Mouse (Mus musculus) neural tube, embryonic 12.5 days (tissue): ENCODE data around the gene Fdx1l. TPM values are rescaled to one million over a fixed set of nuclear protein-coding genes. Genes with fewer than 3 reads are reported as not detected.

Source experiments
- ATAC-seq: fragments of 200-750 bp; cut with Nextera tagmentation; 2 replicates; pipeline ENCODE4 v1.8.0; 2017; ENCODE audit warnings: low read depth, mild to moderate bottlenecking, moderate TSS enrichment, moderate library complexity; ENCODE audit not compliant: low FRiP score
- H3K27ac ChIP-seq: fragments of 300-500 bp; sonication (generic); 2 replicates; pipeline ENCODE4 v1.5.1; 2016
- H3K27me3 ChIP-seq: fragments of 300-500 bp; sonication (generic); replicated peaks from 2 replicates; pipeline ENCODE4 v1.6.1; 2016; ENCODE audit warnings: mild to moderate bottlenecking
- H3K36me3 ChIP-seq: fragments of 300-500 bp; sonication (generic); 2 replicates; pipeline ENCODE4 v1.6.1; 2016; ENCODE audit warnings: mild to moderate bottlenecking
- H3K4me1 ChIP-seq: fragments of 300-500 bp; sonication (generic); 2 replicates; pipeline ENCODE4 v1.6.1; 2016
- H3K4me2 ChIP-seq: fragments of 300-500 bp; sonication (generic); replicated peaks from 2 replicates; pipeline ENCODE4 v1.6.1; 2016; ENCODE audit warnings: mild to moderate bottlenecking
- H3K4me3 ChIP-seq: fragments of 300-500 bp; sonication (generic); 2 replicates; pipeline ENCODE4 v1.5.1; 2016
- H3K9ac ChIP-seq: fragments of 300-500 bp; sonication (generic); 2 replicates; pipeline ENCODE4 v1.6.1; 2016; ENCODE audit warnings: mild to moderate bottlenecking
- H3K9me3 ChIP-seq: fragments of 300-500 bp; sonication (generic); 2 replicates; pipeline ENCODE4 v1.6.1; 2016; ENCODE audit warnings: mild to moderate bottlenecking
- WGBS: fragments of 180-500 bp; shearing (Covaris S2); methylation state at CpG from one replicate; pipeline ENCODE4 v1.1.7; 2016; 5-methylcytosine and 5-hydroxymethylcytosine counted together
- polyA plus RNA-seq: library from polyadenylated mRNA; unstranded; fragments of >200 nt; fragmentation: Nextera tagmentation; extraction: Ambion mirVana; gene quantifications from 2 replicates; pipeline ENCODE4 v1.2.1, GENCODE M21; 2016

Fdx1l gene
- polyA plus RNA-seq, 1 experiment from 2014 or later, result 44.0 TPM

GRCm38 (mm10) chr9:21032491-21032890, 40.9 kb downstream of the Fdx1l start:
- WGBS, result 2% methylated on average over 7 of the region's 7 CpGs
- peaks cover 58% of the 10 kb centered on the region for H3K4me1 ChIP-seq
- H3K9ac ChIP-seq, result no peak overlapping the region
- no peak for ATAC-seq
- H3K4me3 ChIP-seq, result peak overlapping the region; percentile 39; the same call in 1 of the 2 replicates
- no peaks in the 10 kb centered on the region for H3K36me3 ChIP-seq
- no peak overlapping the region for H3K27ac ChIP-seq
- H3K27me3 ChIP-seq, result peaks cover 88% of the 10 kb centered on the region
- H3K9me3 ChIP-seq, result no peaks in the 10 kb centered on the region
- peak overlapping the region; percentile 84 for H3K4me2 ChIP-seq

- WGBS, result under 1% methylated on average over 35 of the region's 35 CpGs
- no peak within 1 kb of the TSS for H3K27ac ChIP-seq
- peaks cover 83% of the 10 kb centered on the region for H3K27me3 ChIP-seq
- H3K4me1 ChIP-seq, result peaks cover 53% of the 10 kb centered on the region
- peak within 1 kb of the TSS; percentile 50 for H3K9ac ChIP-seq
- ATAC-seq, result peak; percentile 14; the same call in 1 of the 2 replicates
- no peaks in the 10 kb centered on the region for H3K36me3 ChIP-seq
- H3K4me3 ChIP-seq, result peak within 1 kb of the TSS; percentile 39
- H3K9me3 ChIP-seq, result no peaks in the 10 kb centered on the region
- H3K4me2 ChIP-seq, result peak within 1 kb of the TSS; percentile 84
Measured at GRCm38 (mm10) chr9:21031896-21032351, 41.5 kb downstream of the Fdx1l start, which contains the start of gene Icam5. Gene Icam5 (plus strand): TSS chr9:21032073.

- no peaks in the 10 kb centered on the region for H3K36me3 ChIP-seq
- WGBS, result under 1% methylated on average over 36 of the region's 36 CpGs
- H3K4me2 ChIP-seq, result peak overlapping the region; percentile 84
- peak overlapping the region; percentile 50; the same call in 1 of the 2 replicates for H3K9ac ChIP-seq
- peak; percentile 50 for ATAC-seq
- H3K27me3 ChIP-seq, result peaks cover 81% of the 10 kb centered on the region
- peaks cover 49% of the 10 kb centered on the region for H3K4me1 ChIP-seq
- no peak overlapping the region for H3K27ac ChIP-seq
- H3K4me3 ChIP-seq, result peak overlapping the region; percentile 37
- H3K9me3 ChIP-seq, result no peaks in the 10 kb centered on the region
Measured at GRCm38 (mm10) chr9:21031251-21031895, 42.0 kb downstream of the Fdx1l start.

- WGBS, result under 1% methylated on average over 13 of the region's 13 CpGs
- Histone ChIP-seq H3K4me3 (peak overlapping the region; percentile 37), H3K9ac (no peak overlapping the region), H3K36me3 (no peaks in the 10 kb centered on the region), H3K4me1 (peaks cover 49% of the 10 kb centered on the region), H3K4me2 (peak overlapping the region; percentile 84), H3K27ac (no peak overlapping the region), H3K9me3 (no peaks in the 10 kb centered on the region), H3K27me3 (peaks cover 79% of the 10 kb centered on the region)
- ATAC-seq, result peak; percentile 45; the same call in 1 of the 2 replicates
Measured at GRCm38 (mm10) chr9:21030781-21031250, 42.6 kb downstream of the Fdx1l start.

GRCm38 (mm10) chr9:21030055-21030600, 43.3 kb downstream of the Fdx1l start:
- ATAC-seq, result no peak
- Histone ChIP-seq H3K27ac (no peak overlapping the region), H3K9me3 (no peaks in the 10 kb centered on the region), H3K4me2 (peak overlapping the region; percentile 84), H3K36me3 (no peaks in the 10 kb centered on the region), H3K4me1 (peaks cover 49% of the 10 kb centered on the region), H3K27me3 (peaks cover 72% of the 10 kb centered on the region), H3K9ac (no peak overlapping the region), H3K4me3 (peak overlapping the region; percentile 15; the same call in 1 of the 2 replicates)
- WGBS, result 27% methylated on average over 22 of the region's 22 CpGs

GRCm38 (mm10) chr9:21029291-21030054, 43.9 kb downstream of the Fdx1l start, which contains the start of gene Icam4:
Gene Icam4 (plus strand): TSS chr9:21029373.
- ATAC-seq, result no peak
- Histone ChIP-seq H3K4me3 (peak within 1 kb of the TSS; percentile 25), H3K4me1 (peaks cover 49% of the 10 kb centered on the region), H3K27me3 (peaks cover 65% of the 10 kb centered on the region), H3K36me3 (no peaks in the 10 kb centered on the region), H3K9me3 (no peaks in the 10 kb centered on the region), H3K9ac (peak within 1 kb of the TSS; percentile 33; the same call in 1 of the 2 replicates), H3K27ac (no peak within 1 kb of the TSS), H3K4me2 (peak within 1 kb of the TSS; percentile 84)
- 2% methylated on average over 37 of the region's 37 CpGs for WGBS

GRCm38 (mm10) chr9:21028560-21029110, 44.8 kb downstream of the Fdx1l start:
- no peaks in the 10 kb centered on the region for H3K9me3 ChIP-seq
- H3K4me1 ChIP-seq, result peaks cover 48% of the 10 kb centered on the region
- no peaks in the 10 kb centered on the region for H3K36me3 ChIP-seq
- no peak overlapping the region for H3K9ac ChIP-seq
- H3K4me3 ChIP-seq, result no peak overlapping the region
- no peak for ATAC-seq
- peaks cover 58% of the 10 kb centered on the region for H3K27me3 ChIP-seq
- no peak overlapping the region for H3K27ac ChIP-seq
- 59% methylated on average over 6 of the region's 6 CpGs for WGBS
- no peak overlapping the region for H3K4me2 ChIP-seq

GRCm38 (mm10) chr9:21027774-21028290, 45.6 kb downstream of the Fdx1l start:
- H3K36me3 ChIP-seq, result no peaks in the 10 kb centered on the region
- whole genome bisulfite sequencing, result 34% methylated on average over 8 of the region's 8 CpGs
- no peak overlapping the region for H3K4me2 ChIP-seq
- ATAC-seq, result no peak
- H3K9me3 ChIP-seq, result no peaks in the 10 kb centered on the region
- no peak overlapping the region for H3K27ac ChIP-seq
- H3K4me1 ChIP-seq, result peaks cover 40% of the 10 kb centered on the region
- no peak overlapping the region for H3K9ac ChIP-seq
- H3K4me3 ChIP-seq, result no peak overlapping the region
- peaks cover 50% of the 10 kb centered on the region for H3K27me3 ChIP-seq

GRCm38 (mm10) chr9:21026849-21027248, 46.6 kb downstream of the Fdx1l start:
- Histone ChIP-seq H3K4me2 (no peak overlapping the region), H3K36me3 (no peaks in the 10 kb centered on the region), H3K4me1 (peaks cover 30% of the 10 kb centered on the region), H3K9me3 (no peaks in the 10 kb centered on the region), H3K4me3 (no peak overlapping the region), H3K27me3 (peaks cover 41% of the 10 kb centered on the region), H3K27ac (no peak overlapping the region), H3K9ac (no peak overlapping the region)
- ATAC-seq, result no peak
- WGBS, result 81% methylated on average over 12 of the region's 12 CpGs

- Histone ChIP-seq H3K27me3 (peaks cover 27% of the 10 kb centered on the region), H3K9me3 (no peaks in the 10 kb centered on the region), H3K36me3 (no peaks in the 10 kb centered on the region), H3K4me1 (peaks cover 16% of the 10 kb centered on the region; the same call in 1 of the 2 replicates), H3K4me3 (no peak overlapping the region), H3K27ac (no peak overlapping the region), H3K4me2 (no peak overlapping the region), H3K9ac (no peak overlapping the region)
- ATAC-seq, result no peak
- 74% methylated on average over 19 of the region's 19 CpGs for WGBS
Measured at GRCm38 (mm10) chr9:21025258-21025810, 48.1 kb downstream of the Fdx1l start.

- H3K27ac ChIP-seq, result no peak overlapping the region
- no peak overlapping the region for H3K4me2 ChIP-seq
- H3K4me3 ChIP-seq, result no peak overlapping the region
- H3K9me3 ChIP-seq, result no peaks in the 10 kb centered on the region
- peaks cover 18% of the 10 kb centered on the region for H3K27me3 ChIP-seq
- H3K9ac ChIP-seq, result no peak overlapping the region
- 0 out of 2 replicates have a peak, but pooled peaks cover under 1% of the 10 kb centered on the region for H3K4me1 ChIP-seq
- no peak for ATAC-seq
- 85% methylated on average over 1 of the region's 1 CpGs for WGBS
- H3K36me3 ChIP-seq, result no peaks in the 10 kb centered on the region
Measured at GRCm38 (mm10) chr9:21022726-21023125, 50.7 kb downstream of the Fdx1l start.
